Mouse (Mus musculus): Measurements from ENCODE around the gene Rarres2.

DNA sequence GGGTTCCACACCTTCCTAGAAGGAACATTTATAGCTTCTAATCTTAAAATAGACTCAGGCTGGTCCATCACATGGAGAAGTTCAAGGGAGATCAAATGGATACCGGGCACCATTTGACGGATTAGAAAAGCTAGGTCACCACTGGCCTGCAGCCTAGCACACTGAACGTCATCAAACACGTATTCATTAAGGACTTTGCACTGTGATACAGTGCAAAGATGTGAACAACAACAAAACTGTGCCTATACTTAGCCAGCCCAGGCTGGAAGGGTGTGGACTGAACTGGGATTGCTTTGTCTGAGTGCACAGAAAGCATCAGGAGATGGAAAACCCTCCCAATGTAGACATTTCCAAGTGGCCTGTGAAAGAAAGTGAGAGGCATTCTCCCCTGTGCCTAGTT, 18.8 kb downstream of the Rarres2 start:
- no peak for TF ChIP-seq POLR2A (IDR thresholded peaks at IDR 0.05; ENCODE audit: low read depth, low read length)
- no peak for TF ChIP-seq CTCF (conservative IDR thresholded peaks at IDR 0.05; ENCODE audit: insufficient read depth, insufficient read length, low read depth, low read length)
